Mouse (Mus musculus) cerebellum, adult (tissue): Measurements from ENCODE around the gene Slc7a10.

Source experiments
- ATAC-seq: cut with Nextera tagmentation; 2 replicates; pipeline ENCODE4 v1.9.2; 2017; ENCODE audit warnings: mild to moderate bottlenecking, moderate library complexity, mixed read lengths; ENCODE audit not compliant: insufficient number of reproducible peaks, low FRiP score, low TSS enrichment

Slc7a10 gene

DNA sequence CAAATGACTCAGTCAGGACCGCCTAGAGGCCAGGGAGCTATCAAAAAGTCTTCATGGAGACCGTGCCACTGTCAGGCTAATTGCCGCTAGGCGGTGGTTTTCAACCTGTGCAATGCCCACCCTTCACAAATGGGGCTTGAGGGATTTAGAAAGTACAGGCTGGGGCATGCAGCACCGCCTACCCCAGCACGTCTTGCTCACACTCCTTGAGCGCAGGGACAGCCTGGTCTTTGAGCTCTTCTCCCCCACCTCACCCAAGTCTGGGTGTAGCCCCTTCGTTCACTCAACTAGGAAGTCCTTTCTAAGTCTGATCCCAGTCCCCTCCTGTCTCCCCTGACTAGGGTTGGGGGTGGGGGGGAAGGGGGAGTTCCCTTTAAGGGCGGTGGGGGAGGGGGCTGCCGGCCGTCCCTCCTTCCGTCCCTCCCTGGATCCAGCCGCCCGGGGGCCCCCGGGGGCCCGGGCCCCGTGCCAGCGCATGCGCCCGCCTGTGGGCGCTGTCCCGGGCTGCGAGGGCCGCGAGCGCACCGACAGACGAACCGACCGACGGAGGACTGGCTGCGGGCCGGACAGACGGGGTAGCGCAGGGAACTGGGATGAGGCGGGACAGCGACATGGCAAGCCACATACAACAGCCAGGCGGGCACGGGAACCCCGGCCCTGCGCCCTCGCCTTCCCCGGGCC, at the start of gene Slc7a10:
Slc7a10 (plus strand) TSS at position 497 of the 681 bp plus-strand sequence.
- ATAC-seq: no peak

DNA sequence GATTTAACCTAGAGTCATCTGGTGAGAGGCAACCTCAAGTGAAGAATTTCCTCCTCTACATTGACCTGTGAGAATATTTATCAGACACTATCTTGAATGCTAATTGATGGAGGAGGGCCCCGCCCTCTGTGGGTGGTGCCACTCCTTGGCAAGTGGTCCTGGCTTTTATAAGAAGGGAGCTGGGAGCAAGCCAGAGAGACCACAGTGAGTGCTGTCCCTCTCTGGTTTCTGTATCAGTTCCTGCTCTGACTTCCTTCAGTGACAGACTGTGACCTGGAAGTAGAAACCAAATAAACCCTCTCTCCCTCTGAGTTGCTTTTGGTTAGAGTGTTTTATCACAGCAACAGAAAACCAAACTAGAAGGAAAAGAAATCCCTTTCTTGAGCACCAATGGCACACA, 48.7 kb upstream of the Slc7a10 start:
- no peak for ATAC-seq

DNA sequence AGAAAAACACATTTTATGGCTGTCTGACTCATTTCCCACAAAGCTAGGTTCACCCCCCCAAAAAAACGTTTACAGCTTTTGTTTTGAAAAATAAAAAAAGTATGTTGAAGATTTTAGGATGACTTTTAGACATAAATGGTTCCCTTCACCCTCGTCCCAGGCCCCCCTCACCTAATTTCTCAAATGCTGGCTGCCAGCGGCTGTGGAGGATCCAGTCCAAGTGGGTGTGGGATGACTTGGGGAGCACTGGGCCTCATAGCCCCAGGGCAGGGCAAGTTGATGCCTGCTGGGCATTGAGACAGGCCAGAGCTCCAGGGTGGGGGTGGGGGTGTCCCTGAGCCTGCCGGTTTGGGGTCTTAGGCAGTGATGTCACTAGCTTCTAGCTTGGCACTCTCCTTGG, 47.7 kb upstream of the Slc7a10 start:
- ATAC-seq: no peak

DNA sequence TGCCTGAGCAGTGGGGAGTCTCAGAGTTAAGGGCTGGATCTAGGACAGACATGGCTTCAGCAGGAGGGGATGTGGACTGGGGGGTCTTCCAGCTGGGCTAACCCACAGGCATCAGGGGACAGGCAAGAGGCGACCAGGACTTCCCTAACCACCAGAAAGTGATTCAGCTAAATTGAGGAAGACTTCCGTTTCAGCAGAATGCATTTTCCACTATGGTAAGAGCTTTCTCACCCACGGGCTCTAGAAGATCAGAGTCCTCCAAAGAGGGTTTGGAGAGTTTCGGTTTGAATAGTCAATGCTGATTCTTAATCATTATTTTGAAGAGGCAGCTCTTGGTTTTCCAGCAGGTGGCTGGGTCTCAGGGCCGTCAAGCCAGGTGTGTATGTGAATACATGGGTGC, 46.3 kb upstream of the Slc7a10 start:
- ATAC-seq: no peak

DNA sequence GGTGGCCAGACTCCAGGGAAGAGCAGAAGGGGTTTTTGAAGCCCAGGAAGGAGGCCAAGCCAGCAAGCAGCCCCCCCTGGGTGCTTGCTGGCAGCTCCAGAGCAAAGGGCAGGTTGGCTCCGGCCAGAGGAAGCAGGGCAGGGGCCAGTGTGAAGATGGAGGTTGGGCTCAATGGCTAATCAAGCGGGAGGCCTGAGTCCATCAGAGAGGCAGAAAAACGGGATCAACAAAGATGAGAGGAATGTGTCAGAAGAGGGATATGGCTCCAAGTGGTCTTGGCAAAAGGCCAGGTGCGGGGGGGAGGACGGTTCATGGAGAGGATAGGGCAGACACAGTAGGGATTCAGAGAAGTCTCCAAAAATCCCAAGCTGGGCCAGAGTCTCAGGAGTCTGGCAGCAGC, 44.7 kb upstream of the Slc7a10 start:
- ATAC-seq: no peak

DNA sequence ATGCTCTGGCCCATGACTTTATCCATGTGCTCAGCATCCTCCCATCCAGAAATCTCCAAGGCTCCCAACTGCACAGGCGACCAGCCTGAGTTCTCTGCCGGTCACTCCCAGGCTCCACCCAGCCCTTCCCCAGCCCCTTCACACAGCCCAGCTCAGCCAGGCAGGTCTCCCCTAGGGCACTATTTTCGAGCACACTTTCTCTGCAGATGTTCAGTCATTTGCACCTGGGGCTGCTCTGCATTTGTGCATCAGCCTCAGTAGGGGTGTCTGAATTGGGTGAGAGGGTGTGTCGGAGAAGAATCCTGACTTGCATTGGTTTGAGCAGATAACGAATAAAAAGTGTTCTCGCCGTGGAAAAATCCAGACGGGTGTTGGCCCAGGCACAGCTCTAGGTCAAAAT, 43.7 kb upstream of the Slc7a10 start:
- no peak for ATAC-seq

DNA sequence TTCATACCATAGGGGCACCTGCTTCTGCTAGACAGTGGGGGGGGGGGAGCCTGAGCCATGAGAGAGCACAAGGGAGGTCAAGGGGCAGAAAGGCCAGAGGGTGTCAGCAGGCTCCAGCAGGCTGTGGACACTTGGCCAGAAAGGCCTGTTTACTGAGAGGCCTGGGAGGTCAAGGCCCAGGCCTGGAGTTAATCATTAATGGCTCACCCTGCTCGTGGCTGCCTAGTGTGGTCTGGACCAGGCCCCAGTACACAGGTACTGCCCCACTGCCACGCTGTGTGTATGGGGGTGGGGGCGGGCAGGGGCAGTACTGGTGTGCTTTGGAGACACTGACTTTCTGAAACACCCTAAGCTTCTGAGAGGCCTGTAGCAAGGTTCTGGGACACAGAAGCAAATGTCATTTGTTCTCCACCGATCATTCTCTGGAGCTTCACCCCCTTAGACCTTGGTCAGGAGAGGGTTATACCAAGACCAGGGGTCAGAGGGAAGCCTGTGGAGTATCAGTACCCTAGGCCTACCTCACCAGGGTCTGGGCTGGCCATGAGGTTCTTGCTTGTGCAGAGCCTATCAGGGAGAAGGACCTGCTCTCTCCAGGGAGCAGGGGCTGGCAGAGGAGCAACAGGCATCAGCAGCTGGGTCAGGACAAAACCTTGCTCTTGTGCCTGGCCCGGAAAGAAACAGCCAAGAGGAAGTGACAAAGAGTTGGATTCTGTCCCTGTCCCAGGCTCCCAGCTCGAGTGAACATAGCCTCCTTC, 42.1 kb upstream of the Slc7a10 start:
- ATAC-seq: no peak

DNA sequence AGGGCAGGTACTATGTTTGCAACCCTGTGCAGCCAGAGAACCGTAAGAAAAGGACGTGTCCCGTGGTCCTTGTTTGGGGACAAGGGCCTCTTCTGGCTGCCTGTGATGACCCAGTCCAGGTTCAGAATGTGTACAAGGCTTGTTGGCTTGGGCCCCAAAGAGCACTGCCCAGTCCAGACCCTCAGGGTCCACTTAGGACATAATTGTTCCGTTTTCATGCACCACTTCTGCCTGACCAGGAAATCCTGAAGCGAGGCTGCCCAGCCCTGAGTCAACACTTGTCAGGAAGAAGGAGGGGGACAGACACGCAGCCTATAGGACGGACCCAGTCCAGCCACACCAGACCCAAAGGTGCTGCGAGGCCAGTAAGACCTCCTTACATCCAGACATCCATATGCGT, 41.1 kb upstream of the Slc7a10 start:
- ATAC-seq: no peak

DNA sequence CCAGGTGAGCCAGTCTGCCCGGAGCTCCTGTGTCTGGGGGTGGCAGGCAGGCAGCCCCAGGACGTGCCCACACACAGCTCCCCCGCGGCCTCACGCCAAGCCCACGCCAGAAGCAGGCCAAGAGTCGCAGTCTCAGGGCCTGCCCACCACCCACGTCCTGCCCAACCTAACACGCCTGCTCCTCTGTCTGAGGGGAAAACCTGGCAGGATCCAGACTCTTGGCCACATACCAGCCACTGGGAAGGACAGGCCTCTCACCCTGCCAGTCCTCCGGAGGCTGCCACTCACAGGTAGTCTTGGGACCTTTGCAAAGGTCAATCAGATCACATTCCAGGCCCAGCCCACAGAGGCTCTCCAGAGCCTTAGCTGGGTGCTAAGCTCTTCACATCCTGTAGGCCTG, 39.9 kb upstream of the Slc7a10 start:
- no peak for ATAC-seq

DNA sequence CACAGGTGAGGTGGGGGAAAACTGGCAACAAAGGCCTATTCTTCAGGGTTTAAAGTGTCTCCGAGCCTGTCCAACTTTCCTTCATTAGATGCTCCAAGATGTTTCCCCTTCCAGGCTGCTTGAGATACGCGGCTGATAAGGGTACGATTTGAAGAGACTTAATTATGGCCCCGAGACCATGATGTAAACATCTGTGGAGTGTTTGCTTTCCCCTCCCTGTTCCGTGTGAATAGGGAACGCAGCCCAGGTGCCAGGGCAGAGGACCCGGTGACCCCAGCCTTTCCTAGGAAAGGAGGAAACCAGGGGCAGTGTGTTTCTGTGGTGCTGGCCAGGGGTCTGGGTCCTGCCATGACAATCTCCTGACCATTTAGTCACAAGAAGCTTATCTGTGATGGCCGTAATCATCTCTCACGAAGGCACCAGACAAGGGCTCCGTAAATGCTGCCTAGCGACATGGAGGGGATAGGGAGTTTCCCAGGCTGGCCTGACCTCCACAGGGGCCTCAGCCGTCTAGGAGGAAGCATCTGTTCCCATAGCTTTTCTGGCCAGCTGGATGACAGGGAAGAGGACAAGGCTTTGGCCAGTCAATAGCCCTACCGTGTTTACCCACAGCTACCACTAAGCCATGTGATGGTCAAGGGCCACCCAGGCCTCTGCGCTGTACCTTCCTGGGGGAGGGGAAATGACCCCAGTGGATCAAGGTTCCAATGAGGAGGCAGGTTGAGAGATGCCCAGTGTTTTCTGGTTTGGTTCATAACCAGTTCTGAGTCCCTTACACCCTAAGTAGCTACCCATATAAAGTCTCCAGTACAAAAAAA, 36.4 kb upstream of the Slc7a10 start:
- no peak for ATAC-seq

DNA sequence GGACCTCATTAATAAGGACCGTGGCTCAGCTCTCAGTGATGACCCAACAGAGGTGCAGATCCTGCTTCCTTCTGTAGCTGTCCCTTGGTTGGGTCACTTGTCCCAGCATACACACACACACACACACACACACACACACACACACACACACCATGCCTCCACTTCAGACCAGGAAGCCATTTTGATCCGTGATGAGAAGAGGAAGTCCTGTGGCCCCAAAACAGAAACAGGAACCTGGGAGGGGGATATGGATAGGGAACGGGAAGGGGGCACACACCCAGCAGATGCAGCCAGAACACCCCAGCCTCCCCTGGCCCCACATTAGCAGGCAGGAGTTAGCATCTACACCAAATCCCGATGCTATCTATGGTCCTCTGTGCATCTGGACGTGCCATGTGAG, 35.3 kb upstream of the Slc7a10 start:
- no peak for ATAC-seq

DNA sequence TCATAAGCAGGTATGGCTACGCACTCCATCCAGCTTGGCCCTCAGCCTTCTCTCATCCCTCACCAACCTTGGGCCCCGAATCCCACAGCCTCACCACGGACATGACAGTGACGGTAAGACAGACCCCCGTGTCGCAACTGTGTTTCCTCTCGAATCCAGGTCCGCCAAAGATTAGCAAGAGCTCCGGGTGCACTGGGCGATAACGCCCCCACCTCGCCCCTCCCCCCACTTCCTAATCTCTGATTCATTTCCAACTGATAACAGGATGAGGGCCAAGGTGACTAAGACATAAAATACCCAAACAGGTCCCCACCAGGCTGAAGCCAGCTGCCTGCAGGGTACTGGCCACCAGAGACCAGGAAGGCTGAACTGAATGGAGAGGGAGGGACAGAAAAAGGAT, 31.7 kb upstream of the Slc7a10 start:
- ATAC-seq: no peak

DNA sequence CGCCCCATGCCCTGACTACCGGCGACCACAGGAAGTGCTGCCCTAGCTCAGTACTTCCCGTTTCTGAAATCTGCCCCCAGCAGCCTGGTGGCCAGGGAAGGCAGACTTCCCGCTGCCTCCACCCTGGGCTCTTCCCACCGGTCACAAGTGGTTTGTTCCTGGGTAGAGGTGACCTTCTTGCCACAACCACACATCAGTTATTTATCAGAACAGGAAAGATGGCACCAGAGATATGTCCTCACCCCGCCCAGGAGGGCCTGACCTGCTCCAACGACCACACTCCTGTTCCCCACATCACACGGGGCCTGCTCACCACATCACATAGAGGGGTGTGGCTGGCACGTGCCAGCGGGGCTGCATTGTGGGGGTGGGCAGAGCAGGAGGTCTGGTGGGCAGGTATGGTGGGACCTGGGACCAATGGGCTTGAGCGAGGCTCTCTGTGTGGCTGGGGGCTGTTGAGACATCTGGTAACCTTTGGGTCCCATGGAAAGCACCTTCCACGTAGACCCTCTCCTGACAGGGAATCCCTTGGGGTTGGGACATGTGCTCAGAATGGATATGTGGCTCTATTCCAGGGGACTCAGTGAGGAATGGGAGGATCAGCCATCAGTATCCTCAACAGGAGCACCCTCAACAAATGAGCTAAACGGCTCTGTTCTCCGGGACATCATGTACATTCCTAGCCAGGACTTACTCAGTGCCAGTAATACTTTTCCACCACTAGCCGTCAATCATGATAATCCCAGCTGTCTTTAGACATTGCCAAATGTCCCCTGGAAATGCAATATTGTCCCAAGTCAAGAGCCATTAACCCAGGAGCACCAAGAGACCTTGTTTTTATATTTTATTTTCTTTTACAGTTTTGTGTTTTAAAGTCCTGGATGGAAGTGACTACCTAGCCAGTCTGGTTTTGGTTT, 29.4 kb upstream of the Slc7a10 start:
- ATAC-seq: no peak

DNA sequence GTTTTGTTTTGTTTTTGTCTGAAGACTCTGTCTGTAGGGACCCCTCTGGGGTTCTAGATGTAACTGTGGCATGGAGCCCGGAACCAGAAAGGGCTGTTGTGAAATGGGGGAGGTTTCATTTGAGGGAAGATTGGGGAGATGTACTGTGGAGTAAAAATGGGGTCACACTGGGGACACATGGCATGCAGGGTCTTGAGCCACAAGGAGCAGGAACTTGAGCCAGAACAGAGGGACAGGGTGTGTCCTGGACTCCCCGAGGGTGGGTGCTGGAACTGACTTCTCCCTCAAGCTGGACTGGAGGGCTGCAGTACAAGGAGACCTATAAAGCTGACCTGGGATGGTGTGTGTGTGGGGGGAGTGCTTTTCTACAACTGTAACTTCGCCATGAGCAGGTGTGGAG, 28.7 kb upstream of the Slc7a10 start:
- ATAC-seq: no peak

DNA sequence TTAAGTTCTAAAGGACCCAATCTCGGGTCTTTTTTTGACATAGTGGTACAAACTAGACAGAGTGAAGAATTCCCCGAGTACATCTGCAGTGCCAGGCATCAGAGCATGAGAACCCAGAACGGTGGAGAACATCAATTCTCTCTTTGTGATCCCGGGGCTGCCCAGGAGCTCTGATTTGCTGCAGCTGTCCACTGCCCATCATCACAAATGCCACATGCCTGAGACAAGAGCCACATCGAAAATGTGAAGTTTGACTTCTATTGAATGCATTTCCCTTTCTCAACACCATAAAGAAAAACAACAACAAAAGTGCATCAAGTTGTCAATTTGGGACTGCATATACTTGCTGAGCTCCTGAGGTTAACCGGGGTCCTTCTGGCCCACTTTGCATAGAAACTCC, 23.7 kb upstream of the Slc7a10 start:
- ATAC-seq: no peak

DNA sequence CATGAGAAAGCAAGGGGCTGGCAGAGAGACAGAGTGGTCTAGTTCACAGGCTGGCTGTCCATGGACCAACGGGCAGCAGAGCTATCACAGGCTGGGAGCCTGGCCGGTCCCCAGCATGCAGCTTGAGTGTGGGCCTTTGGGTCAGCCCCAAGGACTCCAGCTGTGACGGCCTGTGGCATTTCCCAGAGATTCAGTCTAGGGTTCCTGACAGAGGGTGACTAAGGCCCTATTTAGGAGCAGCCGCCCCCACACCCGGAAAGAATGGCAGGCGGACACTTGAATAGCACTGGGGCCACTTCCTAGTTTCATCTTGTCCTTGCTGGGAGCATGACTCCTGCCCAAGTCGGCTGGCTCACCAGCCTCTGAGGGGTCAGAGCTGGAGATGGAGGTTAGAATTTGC, 22.6 kb upstream of the Slc7a10 start:
- no peak for ATAC-seq

DNA sequence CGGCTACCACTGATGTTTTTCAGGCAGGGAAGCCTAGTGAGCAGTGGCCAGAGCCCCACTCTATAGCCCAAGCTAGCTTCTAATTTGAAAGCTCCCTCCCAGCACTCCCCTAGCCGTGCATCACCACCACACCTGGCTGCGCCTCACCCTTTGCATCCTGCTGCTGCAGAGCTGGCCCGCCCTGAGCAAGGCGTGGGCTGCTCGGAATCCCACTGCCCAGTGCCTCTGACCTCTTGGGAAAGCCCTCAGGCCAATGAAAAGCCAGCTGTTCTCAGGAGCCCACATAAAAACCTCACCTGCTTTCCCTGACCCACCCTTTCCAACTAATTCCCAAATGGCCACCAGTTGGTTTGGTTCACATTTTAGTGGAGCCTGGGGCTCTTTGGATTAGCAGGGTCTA, 22.1 kb upstream of the Slc7a10 start:
- no peak for ATAC-seq

DNA sequence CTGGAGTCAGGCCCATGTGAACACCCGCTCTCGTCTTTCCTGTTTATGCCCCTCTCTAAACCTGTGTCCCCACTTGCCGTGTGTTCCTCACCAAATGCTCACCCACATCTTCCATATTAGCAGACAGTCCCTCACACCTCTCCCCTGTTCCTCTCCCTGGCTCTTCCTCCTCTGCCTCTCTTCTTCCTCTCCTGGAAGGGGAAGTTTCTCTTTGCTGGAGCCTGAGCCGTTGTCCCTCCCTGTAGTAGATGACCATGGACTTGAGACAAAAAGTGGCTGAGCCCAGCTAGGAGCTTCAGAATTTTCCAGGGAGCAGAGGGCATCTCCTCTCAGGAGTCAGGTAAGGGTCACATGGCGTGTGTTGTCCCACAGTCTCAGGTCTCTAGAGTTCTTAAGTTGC, 19.2 kb upstream of the Slc7a10 start:
- ATAC-seq: no peak

DNA sequence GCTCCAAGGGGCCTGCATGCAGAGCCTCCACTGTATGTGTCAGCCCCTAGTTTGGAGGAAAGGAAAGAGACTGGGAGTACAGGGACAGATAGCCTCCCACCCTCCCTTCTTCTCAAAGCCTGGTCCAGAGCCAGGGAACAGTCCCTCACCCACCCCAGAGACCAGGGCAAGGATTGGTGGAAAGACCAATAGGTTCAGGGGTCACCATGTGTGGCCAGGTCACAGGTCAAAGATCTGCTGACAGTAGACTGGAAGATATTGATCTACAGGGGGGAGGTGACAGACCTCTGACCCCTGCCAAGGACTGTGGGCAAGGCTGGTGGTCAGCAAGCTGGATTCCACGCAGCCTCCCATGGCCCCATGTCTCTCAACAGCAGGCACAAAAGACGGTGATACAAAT, 18.3 kb upstream of the Slc7a10 start:
- no peak for ATAC-seq

DNA sequence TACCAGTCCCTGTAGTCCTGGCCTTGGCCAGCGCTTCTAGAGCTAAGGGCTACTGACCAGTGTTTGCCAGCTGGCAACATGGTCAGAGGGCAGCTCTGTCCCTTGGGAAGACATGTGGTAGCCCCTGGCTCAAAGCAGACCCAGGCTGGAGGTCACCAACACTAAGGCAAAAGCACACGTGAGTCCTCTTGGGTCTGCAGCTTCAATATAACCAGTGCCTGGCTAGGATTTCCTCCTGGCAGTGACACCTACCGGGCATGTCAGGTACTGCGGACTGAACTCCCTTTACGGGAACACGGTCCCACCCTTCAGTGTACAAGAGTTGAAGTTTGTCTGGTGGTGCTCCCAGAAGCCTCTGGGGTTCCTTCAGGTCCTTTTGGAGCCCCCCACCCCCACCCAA, 16.8 kb upstream of the Slc7a10 start:
- ATAC-seq: 0 out of 2 replicates have a peak, but pooled peaks have one; percentile 37
